Mouse (Mus musculus): ENCODE measurements around the gene Plekhg3. TPM values are rescaled to one million over a fixed set of nuclear protein-coding genes. Genes with fewer than 3 reads are reported as not detected.

Gene Plekhg3
- polyA plus RNA-seq, 1 experiment from 2014 or later, result 20.1 TPM

- H3K79me2 ChIP-seq (ENCODE audit: inconsistent target), result no peaks in the 10 kb centered on the region
- no peaks in the 10 kb centered on the region for H3K36me3 ChIP-seq (ENCODE audit: inconsistent target)
- 85% methylated on average over 5 of the region's 5 CpGs for WGBS (ENCODE audit: missing documents)
- H3K27ac ChIP-seq, result no peak overlapping the region
- no peak overlapping the region for H3K4me3 ChIP-seq (ENCODE audit: inconsistent target)
These were observed 89.2 kb downstream of the Plekhg3 start for GRCm38 (mm10) chr12:76619847-76620246.

DNA sequence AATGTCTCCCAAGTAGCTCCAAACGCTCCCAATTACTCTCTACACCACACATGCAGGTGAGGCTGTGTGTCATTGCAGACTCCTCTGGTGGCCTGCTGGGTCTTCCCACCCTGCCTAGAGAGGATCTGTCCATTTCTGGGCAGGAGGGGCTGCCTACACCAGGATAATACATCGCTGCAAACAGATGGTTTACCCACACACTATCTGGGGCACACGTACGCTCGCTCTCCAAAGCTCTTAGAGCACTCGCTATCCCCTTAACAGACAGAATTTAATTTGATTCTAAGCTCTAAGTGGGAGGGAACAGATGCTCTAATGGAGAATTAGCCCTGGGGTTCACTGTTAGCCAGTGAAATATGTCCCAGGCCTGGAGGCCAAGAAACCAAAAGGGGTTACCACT, 92.7 kb downstream of the Plekhg3 start:
- Histone ChIP-seq H3K4me3 (ENCODE audit: inconsistent target) (no peak overlapping the region), H3K27ac (no peak overlapping the region), H3K79me2 (ENCODE audit: inconsistent target) (no peaks in the 10 kb centered on the region), H3K36me3 (ENCODE audit: inconsistent target) (no peaks in the 10 kb centered on the region)
- 93% methylated on average over 6 of the region's 6 CpGs for WGBS (ENCODE audit: missing documents)

Other genes starting within 250 kb of the Plekhg3 start
- gene Akap5, start 206.0 kb upstream of the Plekhg3 start, polyA plus RNA-seq (2018), result 0.01 TPM in 1 of 3 replicates, not detected in the others
- 5.3 to 6.8 TPM (median 5.6 TPM) in 3 replicates for gene Zbtb25, start 161.3 kb upstream of the Plekhg3 start, polyA plus RNA-seq (2018)
- gene Zbtb1, start 160.6 kb upstream of the Plekhg3 start, polyA plus RNA-seq (2018), result 5.0 to 6.5 TPM (median 5.2 TPM) in 3 replicates
- gene Hspa2, start 126.7 kb upstream of the Plekhg3 start, polyA plus RNA-seq (2018), result 4.0 to 5.0 TPM (median 4.9 TPM) in 3 replicates
- gene Ppp1r36, start 113.4 kb upstream of the Plekhg3 start, polyA plus RNA-seq (2018), result not detected in 3 replicates
- 0.02 to 0.10 TPM (median 0.06 TPM) in 3 replicates for gene Sptb, start 179.7 kb downstream of the Plekhg3 start, polyA plus RNA-seq (2018)
- gene Churc1, start 234.6 kb downstream of the Plekhg3 start, polyA plus RNA-seq (2018), result 23.7 to 72.6 TPM (median 66.6 TPM) in 3 replicates
- 4.4 to 7.2 TPM (median 4.9 TPM) in 3 replicates for gene Fntb, start 234.7 kb downstream of the Plekhg3 start, polyA plus RNA-seq (2018)

All from macrophage (primary cell).